Mouse (Mus musculus) 416B (cell line): ENCODE results near the gene Ptchd4.

Source experiments
- DNase-seq: peaks from one replicate; pipeline ENCODE4 v3.0.0; 2011; ENCODE audit warnings: low read depth

The Ptchd4 gene

GRCm38 (mm10) chr17:42315669-42316611, at the start of gene Ptchd4:
Gene Ptchd4 (plus strand): TSS chr17:42315947.
- DNase-seq: no peak

- DNase-seq: no peak
Measured at GRCm38 (mm10) chr17:42276861-42277260, 38.9 kb upstream of the Ptchd4 start.

GRCm38 (mm10) chr17:42284391-42284790, 31.4 kb upstream of the Ptchd4 start:
- no peak for DNase-seq

- no peak for DNase-seq
Measured at GRCm38 (mm10) chr17:42286255-42286654, 29.5 kb upstream of the Ptchd4 start.

GRCm38 (mm10) chr17:42290341-42290740, 25.4 kb upstream of the Ptchd4 start:
- DNase-seq: no peak

GRCm38 (mm10) chr17:42291793-42292192, 24.0 kb upstream of the Ptchd4 start:
- DNase-seq: no peak

- no peak for DNase-seq
Measured at GRCm38 (mm10) chr17:42297986-42298385, 17.8 kb upstream of the Ptchd4 start.

- no peak for DNase-seq
Measured at GRCm38 (mm10) chr17:42299681-42300080, 16.1 kb upstream of the Ptchd4 start.

- DNase-seq: no peak
Measured at GRCm38 (mm10) chr17:42303062-42303577, 12.6 kb upstream of the Ptchd4 start.

- DNase-seq: no peak
Measured at GRCm38 (mm10) chr17:42304262-42304661, 11.5 kb upstream of the Ptchd4 start.

GRCm38 (mm10) chr17:42307001-42307400, 8.7 kb upstream of the Ptchd4 start:
- peak; percentile 1 for DNase-seq

GRCm38 (mm10) chr17:42310136-42310535, 5.6 kb upstream of the Ptchd4 start:
- no peak for DNase-seq

- DNase-seq: no peak
Measured at GRCm38 (mm10) chr17:42316612-42316982, 850 bp downstream of the Ptchd4 start.

GRCm38 (mm10) chr17:42335787-42336186, 20.0 kb downstream of the Ptchd4 start:
- no peak for DNase-seq

- no peak for DNase-seq
Measured at GRCm38 (mm10) chr17:42336571-42336970, 20.8 kb downstream of the Ptchd4 start.

- no peak for DNase-seq
Measured at GRCm38 (mm10) chr17:42346027-42346426, 30.3 kb downstream of the Ptchd4 start.

- no peak for DNase-seq
Measured at GRCm38 (mm10) chr17:42358481-42358880, 42.7 kb downstream of the Ptchd4 start.

- DNase-seq: no peak
Measured at GRCm38 (mm10) chr17:42363085-42363710, 47.5 kb downstream of the Ptchd4 start.

GRCm38 (mm10) chr17:42364716-42365115, 49.0 kb downstream of the Ptchd4 start:
- DNase-seq: no peak

- no peak for DNase-seq
Measured at GRCm38 (mm10) chr17:42374881-42375280, 59.1 kb downstream of the Ptchd4 start.

GRCm38 (mm10) chr17:42393086-42393485, 77.3 kb downstream of the Ptchd4 start:
- DNase-seq: no peak

GRCm38 (mm10) chr17:42395299-42395698, 79.6 kb downstream of the Ptchd4 start:
- no peak for DNase-seq

- DNase-seq: no peak
Measured at GRCm38 (mm10) chr17:42418449-42418848, 102.7 kb downstream of the Ptchd4 start.
